Mouse (Mus musculus) intestine, postnatal 0 days (tissue): ENCODE measurements at regions not wholly inside any gene's neighbourhood (a gene's known extent, or its start where the extent isn't known, plus 50 kb on each side); places are given as distances from the start of the nearest gene placed in this dataset.

Experiments used
- ATAC-seq: fragments of 200-750 bp; cut with Nextera tagmentation; 2 replicates; pipeline ENCODE4 v1.8.0; 2017; ENCODE audit warnings: mild to moderate bottlenecking, moderate TSS enrichment, moderate library complexity
- H3K27ac ChIP-seq: fragments of 300-500 bp; sonication (generic); 2 replicates; pipeline ENCODE4 v1.5.1; 2014; ENCODE audit warnings: mild to moderate bottlenecking, low read depth, low read length, moderate library complexity
- H3K27me3 ChIP-seq: fragments of 300-500 bp; sonication (generic); replicated peaks from 2 replicates; pipeline ENCODE4 v1.6.1; 2014; ENCODE audit warnings: low read length, mixed read lengths; ENCODE audit not compliant: control insufficient read depth, insufficient read depth
- H3K36me3 ChIP-seq: fragments of 300-500 bp; sonication (generic); 2 replicates; pipeline ENCODE4 v1.6.1; 2014; ENCODE audit warnings: mild to moderate bottlenecking, moderate library complexity; ENCODE audit not compliant: control insufficient read depth, insufficient read depth
- H3K4me1 ChIP-seq: fragments of 300-500 bp; sonication (generic); replicated peaks from 2 replicates; pipeline ENCODE4 v1.6.1; 2014; ENCODE audit warnings: antibody characterized with exemption, low read length, mixed read lengths; ENCODE audit not compliant: control insufficient read depth, insufficient read depth
- H3K4me2 ChIP-seq: fragments of 300-500 bp; sonication (generic); replicated peaks from 2 replicates; pipeline ENCODE4 v1.6.1; 2014; ENCODE audit warnings: low read depth, mild to moderate bottlenecking, moderate library complexity
- H3K4me3 ChIP-seq: fragments of 300-500 bp; sonication (generic); 2 replicates; pipeline ENCODE4 v1.5.1; 2014; ENCODE audit warnings: low read depth, low read length
- H3K9ac ChIP-seq: fragments of 300-500 bp; sonication (generic); 2 replicates; pipeline ENCODE4 v1.6.1; 2014; ENCODE audit warnings: mild to moderate bottlenecking, low read depth, low read length
- H3K9me3 ChIP-seq: fragments of 300-500 bp; sonication (generic); 2 replicates; pipeline ENCODE4 v1.6.1; 2016; ENCODE audit warnings: mixed run types; ENCODE audit not compliant: control insufficient read depth
- CTCF ChIP-seq: sonication (generic); IDR thresholded peaks from 2 replicates; pipeline ENCODE4 v1.5.1; 2016; ENCODE audit warnings: low read depth, mild to moderate bottlenecking, control low read depth, antibody characterized with exemption, moderate library complexity
- WGBS: fragments of 180-500 bp; shearing (Covaris S2); extraction: QIAGEN DNeasy Blood & Tissue Kit; methylation state at CpG from one replicate; pipeline ENCODE4 v1.1.7; 2014; 5-methylcytosine and 5-hydroxymethylcytosine counted together

DNA sequence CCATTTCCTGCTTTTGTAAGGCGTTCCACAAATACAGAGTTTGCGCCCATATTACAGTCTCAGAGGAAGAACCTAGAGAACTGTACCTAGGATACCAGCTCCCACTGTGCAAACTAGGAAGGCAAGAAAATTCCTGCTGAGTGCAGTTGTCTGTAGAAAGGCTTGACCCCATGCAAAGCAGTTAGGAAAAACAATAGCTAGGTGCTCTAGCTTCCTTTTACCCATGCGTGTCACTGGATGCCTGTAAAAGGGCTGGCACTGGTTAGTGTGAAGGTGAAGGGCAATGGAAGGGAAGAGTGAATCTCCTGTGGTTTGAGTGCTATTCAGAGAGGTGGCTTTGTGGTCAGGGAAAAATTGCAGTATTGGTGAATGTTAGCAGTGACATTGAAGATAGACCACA is 137.7 kb upstream of the Adra1d start:
- no peaks in the 10 kb centered on the region for H3K36me3 ChIP-seq
- H3K27ac ChIP-seq: no peak overlapping the region
- no peaks in the 10 kb centered on the region for H3K9me3 ChIP-seq
- no peak overlapping the region for H3K4me3 ChIP-seq
- H3K9ac ChIP-seq: no peak overlapping the region
- H3K4me1 ChIP-seq: no peaks in the 10 kb centered on the region
- H3K4me2 ChIP-seq: no peak overlapping the region
- no peaks in the 10 kb centered on the region for H3K27me3 ChIP-seq
- TF ChIP-seq CTCF: no peak
- no peak for ATAC-seq
- 72% methylated on average over 3 of the region's 3 CpGs for WGBS

GRCm38 (mm10) chr2:131698008-131698965 is 136.2 kb upstream of the Adra1d start:
- H3K27me3 ChIP-seq: no peaks in the 10 kb centered on the region
- no peaks in the 10 kb centered on the region for H3K4me1 ChIP-seq
- no peaks in the 10 kb centered on the region for H3K36me3 ChIP-seq
- no peak overlapping the region for H3K9ac ChIP-seq
- no peaks in the 10 kb centered on the region for H3K9me3 ChIP-seq
- TF ChIP-seq CTCF: no peak
- 77% methylated on average over 5 of the region's 5 CpGs for WGBS
- no peak overlapping the region for H3K27ac ChIP-seq
- H3K4me2 ChIP-seq: no peak overlapping the region
- ATAC-seq: no peak
- H3K4me3 ChIP-seq: no peak overlapping the region

- no peak overlapping the region for H3K4me2 ChIP-seq
- 55% methylated on average over 3 of the region's 3 CpGs for WGBS
- no peak for ATAC-seq
- TF ChIP-seq CTCF: no peak
- no peak overlapping the region for H3K27ac ChIP-seq
- no peak overlapping the region for H3K4me3 ChIP-seq
- no peak overlapping the region for H3K9ac ChIP-seq
- no peaks in the 10 kb centered on the region for H3K27me3 ChIP-seq
- no peaks in the 10 kb centered on the region for H3K36me3 ChIP-seq
- H3K9me3 ChIP-seq: no peaks in the 10 kb centered on the region
- H3K4me1 ChIP-seq: no peaks in the 10 kb centered on the region
Measured at GRCm38 (mm10) chr2:131696307-131696706, 134.2 kb upstream of the Adra1d start.

DNA sequence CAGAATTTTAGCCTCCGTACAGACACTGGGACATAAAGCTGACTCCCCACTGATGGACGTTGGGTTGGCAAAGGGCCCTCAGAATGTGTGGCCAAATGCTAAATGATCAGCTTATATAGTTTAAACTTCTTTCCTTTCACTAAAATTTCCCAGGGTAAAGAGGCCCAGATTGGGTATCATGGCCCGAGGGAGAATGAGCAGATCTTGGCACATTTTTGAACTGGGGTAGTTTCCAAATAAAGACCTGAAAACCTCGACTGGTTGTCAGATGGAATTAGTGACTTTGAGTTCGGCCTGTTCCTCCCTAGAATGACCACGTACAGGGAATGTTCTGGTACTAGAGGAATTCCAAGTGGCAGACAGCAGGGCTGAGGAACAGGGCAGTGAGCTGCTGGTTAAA is 127.9 kb upstream of the Adra1d start:
- no peaks in the 10 kb centered on the region for H3K4me1 ChIP-seq
- ATAC-seq: no peak
- H3K4me3 ChIP-seq: no peak overlapping the region
- no peak for TF ChIP-seq CTCF
- no peaks in the 10 kb centered on the region for H3K36me3 ChIP-seq
- no peaks in the 10 kb centered on the region for H3K9me3 ChIP-seq
- no peak overlapping the region for H3K4me2 ChIP-seq
- 76% methylated on average over 6 of the region's 6 CpGs for WGBS
- no peaks in the 10 kb centered on the region for H3K27me3 ChIP-seq
- H3K9ac ChIP-seq: no peak overlapping the region
- no peak overlapping the region for H3K27ac ChIP-seq

GRCm38 (mm10) chr2:131688282-131688681 is 126.2 kb upstream of the Adra1d start:
- 94% methylated on average over 2 of the region's 2 CpGs for WGBS
- H3K27me3 ChIP-seq: no peaks in the 10 kb centered on the region
- H3K4me2 ChIP-seq: no peak overlapping the region
- H3K36me3 ChIP-seq: no peaks in the 10 kb centered on the region
- no peaks in the 10 kb centered on the region for H3K4me1 ChIP-seq
- H3K9ac ChIP-seq: no peak overlapping the region
- no peak overlapping the region for H3K27ac ChIP-seq
- H3K9me3 ChIP-seq: no peaks in the 10 kb centered on the region
- no peak for ATAC-seq
- TF ChIP-seq CTCF: no peak
- H3K4me3 ChIP-seq: no peak overlapping the region

DNA sequence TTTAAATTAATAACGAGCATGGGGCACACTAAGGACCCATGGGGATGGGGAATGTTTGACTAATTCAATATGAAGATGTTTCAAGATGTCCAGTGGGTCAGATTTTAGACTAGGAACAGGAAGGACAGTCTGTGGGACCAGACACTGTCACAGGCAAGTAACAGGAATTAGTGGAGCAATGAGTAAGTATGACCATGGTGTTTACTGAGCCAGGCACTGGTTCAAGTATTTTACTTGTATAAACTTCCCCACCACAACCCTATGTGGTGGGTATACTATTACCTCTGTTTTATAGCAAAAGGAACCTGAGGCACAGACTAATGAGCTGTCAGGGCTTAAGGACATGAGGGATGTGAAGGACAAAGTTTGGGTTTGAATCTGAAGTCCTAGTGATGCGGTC is 125.4 kb upstream of the Adra1d start:
- no peaks in the 10 kb centered on the region for H3K4me1 ChIP-seq
- no peak overlapping the region for H3K9ac ChIP-seq
- H3K4me3 ChIP-seq: no peak overlapping the region
- no peak for TF ChIP-seq CTCF
- H3K27me3 ChIP-seq: no peaks in the 10 kb centered on the region
- 79% methylated on average over 2 of the region's 2 CpGs for whole genome bisulfite sequencing
- H3K36me3 ChIP-seq: no peaks in the 10 kb centered on the region
- ATAC-seq: no peak
- H3K27ac ChIP-seq: no peak overlapping the region
- H3K9me3 ChIP-seq: no peaks in the 10 kb centered on the region
- no peak overlapping the region for H3K4me2 ChIP-seq
